Mouse (Mus musculus) kidney, postnatal 10 days (tissue): ENCODE measurements around the gene Opa1.

ENCODE experiments used
- DNase-seq: peaks from one replicate; pipeline ENCODE4 v3.0.0; 2021; ENCODE audit warnings: mixed read lengths

The Opa1 gene

GRCm38 (mm10) chr16:29656901-29657300, 77.8 kb downstream of the Opa1 start:
- DNase-seq, result no peak

GRCm38 (mm10) chr16:29657650-29658548, 78.8 kb downstream of the Opa1 start:
- peak; percentile 41 for DNase-seq

- DNase-seq, result no peak
These were observed 80.1 kb downstream of the Opa1 start for GRCm38 (mm10) chr16:29659101-29659810.

- DNase-seq, result no peak
These were observed 84.1 kb downstream of the Opa1 start for GRCm38 (mm10) chr16:29663042-29663758.

GRCm38 (mm10) chr16:29664392-29664791, 85.3 kb downstream of the Opa1 start:
- DNase-seq, result no peak

- no peak for DNase-seq
These were observed 88.0 kb downstream of the Opa1 start for GRCm38 (mm10) chr16:29666991-29667701.

- no peak for DNase-seq
These were observed 88.5 kb downstream of the Opa1 start for GRCm38 (mm10) chr16:29667702-29668061.

- no peak for DNase-seq
These were observed 89.3 kb downstream of the Opa1 start for GRCm38 (mm10) chr16:29668451-29668850.

GRCm38 (mm10) chr16:29670806-29671205, 91.7 kb downstream of the Opa1 start:
- DNase-seq, result no peak

GRCm38 (mm10) chr16:29673230-29673629, 94.1 kb downstream of the Opa1 start:
- no peak for DNase-seq

- DNase-seq, result peak; percentile 43
These were observed 100.5 kb downstream of the Opa1 start for GRCm38 (mm10) chr16:29679607-29680006.

- DNase-seq, result no peak
These were observed 101.5 kb downstream of the Opa1 start for GRCm38 (mm10) chr16:29680548-29681175.

GRCm38 (mm10) chr16:29682555-29683431, 103.7 kb downstream of the Opa1 start:
- no peak for DNase-seq

GRCm38 (mm10) chr16:29683563-29683962, 104.4 kb downstream of the Opa1 start:
- peak; percentile 62 for DNase-seq

- no peak for DNase-seq
These were observed 105.0 kb downstream of the Opa1 start for GRCm38 (mm10) chr16:29684111-29684510.

GRCm38 (mm10) chr16:29684641-29685040, 105.5 kb downstream of the Opa1 start:
- DNase-seq, result no peak

- no peak for DNase-seq
These were observed 107.0 kb downstream of the Opa1 start for GRCm38 (mm10) chr16:29686141-29686540.

GRCm38 (mm10) chr16:29687987-29688885, 109.1 kb downstream of the Opa1 start:
- DNase-seq, result no peak

GRCm38 (mm10) chr16:29689187-29689819, 110.2 kb downstream of the Opa1 start:
- DNase-seq, result no peak
